Comparison of ENCODE assay signal across 18 mouse cellular contexts in the genomic region with DNA sequence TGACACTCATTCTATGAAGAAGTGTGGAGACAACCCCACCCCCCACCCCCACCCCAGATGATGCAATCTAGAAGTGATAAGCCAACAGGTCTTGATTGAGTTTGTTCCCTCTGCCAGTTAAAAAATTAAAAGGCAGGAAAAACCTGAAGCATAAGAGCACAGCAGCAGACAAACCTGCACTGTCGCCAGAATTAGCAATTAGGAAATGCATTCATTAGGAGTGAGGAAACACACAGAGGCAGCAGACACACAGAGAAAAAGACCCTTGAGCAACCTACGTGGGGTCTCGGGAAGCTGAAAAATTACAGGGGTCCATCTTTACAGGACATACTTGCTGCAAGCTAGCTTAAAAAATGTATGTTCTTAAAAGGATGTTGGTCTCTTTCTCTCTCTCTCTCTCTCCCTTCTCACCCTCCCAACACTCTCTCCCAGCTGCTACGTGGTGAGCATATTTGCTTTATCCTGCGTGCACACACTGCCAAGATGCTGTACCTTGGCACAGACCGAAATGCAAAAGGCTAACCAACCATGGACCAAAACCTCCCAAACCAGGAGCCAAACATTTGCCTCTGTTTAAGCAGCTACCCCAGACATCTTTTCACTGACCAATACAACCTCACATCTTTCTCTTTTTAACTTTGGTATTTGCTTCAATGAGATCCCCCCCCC.
DNase-seq lines count a peak whose midpoint lies in the region; ATAC-seq and TF ChIP-seq lines count a peak whose summit lies in the region.
"Had no signal": no experiment of that assay in that cellular context is flagged by ENCODE, and none has a peak within 500 bp of the region (broad histone marks: within the 10 kb centered on the region; RNA-seq: fewer than 3 reads in every experiment).

No protein-coding gene starts in this region.

- no peak overlapping the region for H3K4me3 ChIP-seq in hindbrain, postnatal 0 days (ENCODE audit: low read length)
- no peak overlapping the region for H3K4me3 ChIP-seq in hindbrain, embryonic 12.5 days
- H3K4me3 ChIP-seq in midbrain, embryonic 16.5 days (ENCODE audit: low read depth, low read length): no peak overlapping the region
- H3K4me3 ChIP-seq: erythroblast, embryonic 14.5 days; heart, embryonic 10.5 days had no signal

- 28% methylated on average over 6 of the region's 6 CpGs for WGBS in hindbrain, postnatal 0 days
- 75% methylated on average over 6 of the region's 6 CpGs for WGBS in hindbrain, embryonic 12.5 days
- 57% methylated on average over 6 of the region's 6 CpGs for WGBS in midbrain, embryonic 16.5 days

- no peak overlapping the region for H3K9ac ChIP-seq in hindbrain, postnatal 0 days (replicated peaks; ENCODE audit: low read length)
- H3K9ac ChIP-seq in hindbrain, embryonic 12.5 days: no peak overlapping the region
- no peak overlapping the region for H3K9ac ChIP-seq in midbrain, embryonic 16.5 days (ENCODE audit: low read depth, low read length)
- H3K9ac ChIP-seq: lung, embryonic 14.5 days had no signal

- TF ChIP-seq CTCF in hindbrain, postnatal 0 days (IDR thresholded peaks at IDR 0.05; ENCODE audit: low read depth): no peak

- H3K4me2 ChIP-seq in hindbrain, postnatal 0 days (ENCODE audit: low read depth, low read length): peak overlapping the region; percentile 25; the same call in 1 of the 2 replicates
- H3K4me2 ChIP-seq in hindbrain, embryonic 12.5 days (replicated peaks): no peak overlapping the region
- no peak overlapping the region for H3K4me2 ChIP-seq in midbrain, embryonic 16.5 days (ENCODE audit: low read length)
- H3K4me2 ChIP-seq: lung, embryonic 14.5 days had no signal

- no peaks in the 10 kb centered on the region for H3K9me3 ChIP-seq in hindbrain, postnatal 0 days (ENCODE audit: low read length)
- no peaks in the 10 kb centered on the region for H3K9me3 ChIP-seq in hindbrain, embryonic 12.5 days (replicated peaks)
- no peaks in the 10 kb centered on the region for H3K9me3 ChIP-seq in midbrain, embryonic 16.5 days (replicated peaks; ENCODE audit: control insufficient read depth, low read length, poor library complexity, severe bottlenecking)
- H3K9me3 ChIP-seq: heart, embryonic 10.5 days had no signal

- H3K36me3 ChIP-seq in hindbrain, postnatal 0 days (ENCODE audit: insufficient read depth, low read length): no peaks in the 10 kb centered on the region
- H3K36me3 ChIP-seq in hindbrain, embryonic 12.5 days: no peaks in the 10 kb centered on the region
- no peaks in the 10 kb centered on the region for H3K36me3 ChIP-seq in midbrain, embryonic 16.5 days (ENCODE audit: control insufficient read depth, insufficient read depth, low read length)
- H3K36me3 ChIP-seq: heart, embryonic 10.5 days had no signal

- H3K27me3 ChIP-seq in hindbrain, postnatal 0 days (ENCODE audit: insufficient read depth, low read length): no peaks in the 10 kb centered on the region
- no peaks in the 10 kb centered on the region for H3K27me3 ChIP-seq in hindbrain, embryonic 12.5 days
- H3K27me3 ChIP-seq in midbrain, embryonic 16.5 days (ENCODE audit: control insufficient read depth, insufficient read depth, low read depth, low read length): no peaks in the 10 kb centered on the region

- peak; percentile 86 for ATAC-seq in hindbrain, postnatal 0 days
- no peak for ATAC-seq in hindbrain, embryonic 12.5 days (ENCODE audit: low FRiP score)
- peak; percentile 33 for ATAC-seq in granulocyte monocyte progenitor cell, adult 5-6 weeks (replicated peaks; ENCODE audit: poor library complexity, severe bottlenecking)
- peak; percentile 79 for ATAC-seq in midbrain, embryonic 16.5 days
- ATAC-seq: activated CD4-positive, CD25-positive, alpha-beta regulatory T cell, adult 4 months had no signal

- DNase-seq in hindbrain, postnatal 0 days (ENCODE audit: low spot score): peak; percentile 67
- peak; percentile 6 for DNase-seq in right cerebral cortex, adult 18-20 months
- no peak for DNase-seq in right cerebral cortex, postnatal 14 days
- DNase-seq in embryo, embryonic 9.5 days (ENCODE audit: extremely low spot score): no peak
- DNase-seq in urinary bladder, adult 2 months (ENCODE audit: low spot score): no peak
- DNase-seq: cerebellum, adult 9-10 months; gastrocnemius, postnatal 14 days; heart, postnatal 36 days; kidney, adult 18-20 months; kidney, postnatal 4 days; lung, embryonic 14.5 days; thymus, postnatal 36 days had no signal

- no peaks in the 10 kb centered on the region for H3K4me1 ChIP-seq in hindbrain, postnatal 0 days (ENCODE audit: insufficient read depth, low read length)
- no peaks in the 10 kb centered on the region for H3K4me1 ChIP-seq in hindbrain, embryonic 12.5 days
- H3K4me1 ChIP-seq in midbrain, embryonic 16.5 days (ENCODE audit: control insufficient read depth, insufficient read depth, low read length): peaks cover 4% of the 10 kb centered on the region

- H3K27ac ChIP-seq in hindbrain, postnatal 0 days: no peak overlapping the region; the same call in 1 of the 2 replicates
- H3K27ac ChIP-seq in hindbrain, embryonic 12.5 days: no peak overlapping the region
- H3K27ac ChIP-seq in midbrain, embryonic 16.5 days (ENCODE audit: low read length): peak overlapping the region; percentile 50; the same call in 1 of the 2 replicates
- H3K27ac ChIP-seq: heart, embryonic 10.5 days had no signal

Comparison
In these comparisons a context has a peak if more than half of its experiments do, and no peak if none do; other contexts are left out.
1. DNase-seq: peak in hindbrain, postnatal 0 days (single experiment) and right cerebral cortex, adult 18-20 months (single experiment); none in right cerebral cortex, postnatal 14 days (single experiment), embryo, embryonic 9.5 days (single experiment) and urinary bladder, adult 2 months (single experiment).